Mouse (Mus musculus) lung, postnatal 10 days (tissue): ENCODE measurements around the gene Hrasls5.

Source experiments
- DNase-seq: peaks from one replicate; pipeline ENCODE4 v3.0.0; 2021

The Hrasls5 gene

GRCm38 (mm10) chr19:7611942-7612757 is at the start of gene Hrasls5:
TSS of gene Hrasls5 (plus strand) at chr19:7612541.
- peak; percentile 48 for DNase-seq

GRCm38 (mm10) chr19:7562601-7563129 is 49.7 kb upstream of the Hrasls5 start:
- DNase-seq, result no peak

- DNase-seq, result no peak
Observed at GRCm38 (mm10) chr19:7563676-7564075, 48.7 kb upstream of the Hrasls5 start.

- no peak for DNase-seq
Observed at GRCm38 (mm10) chr19:7564457-7564856, 47.9 kb upstream of the Hrasls5 start.

- DNase-seq, result no peak
Observed at GRCm38 (mm10) chr19:7566826-7567225, 45.5 kb upstream of the Hrasls5 start.

- DNase-seq, result no peak
Observed at GRCm38 (mm10) chr19:7568364-7568763, 44.0 kb upstream of the Hrasls5 start.

- no peak for DNase-seq
Observed at GRCm38 (mm10) chr19:7569650-7570049, 42.7 kb upstream of the Hrasls5 start.

- no peak for DNase-seq
Observed at GRCm38 (mm10) chr19:7576180-7576579, 36.2 kb upstream of the Hrasls5 start.

GRCm38 (mm10) chr19:7577710-7578109 is 34.6 kb upstream of the Hrasls5 start:
- DNase-seq, result no peak

- peak; percentile 30 for DNase-seq
Observed at GRCm38 (mm10) chr19:7581042-7581441, 31.3 kb upstream of the Hrasls5 start.

GRCm38 (mm10) chr19:7583101-7583500 is 29.2 kb upstream of the Hrasls5 start:
- peak; percentile 48 for DNase-seq

GRCm38 (mm10) chr19:7583599-7583998 is 28.7 kb upstream of the Hrasls5 start:
- DNase-seq, result no peak

GRCm38 (mm10) chr19:7585279-7585678 is 27.1 kb upstream of the Hrasls5 start:
- DNase-seq, result no peak

GRCm38 (mm10) chr19:7585764-7586163 is 26.6 kb upstream of the Hrasls5 start:
- no peak for DNase-seq

- DNase-seq, result no peak
Observed at GRCm38 (mm10) chr19:7590795-7591194, 21.5 kb upstream of the Hrasls5 start.

GRCm38 (mm10) chr19:7592018-7592417 is 20.3 kb upstream of the Hrasls5 start:
- peak; percentile 20 for DNase-seq

- peak; percentile 68 for DNase-seq
Observed at GRCm38 (mm10) chr19:7595534-7595933, 16.8 kb upstream of the Hrasls5 start.

- no peak for DNase-seq
Observed at GRCm38 (mm10) chr19:7598481-7598880, 13.9 kb upstream of the Hrasls5 start.

GRCm38 (mm10) chr19:7601551-7601950 is 10.8 kb upstream of the Hrasls5 start:
- peak; percentile 11 for DNase-seq

- DNase-seq, result no peak
Observed at GRCm38 (mm10) chr19:7604107-7604506, 8.2 kb upstream of the Hrasls5 start.

GRCm38 (mm10) chr19:7605013-7605412 is 7.3 kb upstream of the Hrasls5 start:
- no peak for DNase-seq

GRCm38 (mm10) chr19:7605930-7606783 is 6.2 kb upstream of the Hrasls5 start:
- DNase-seq, result peak; percentile 44
